Mouse (Mus musculus): ENCODE data around the gene Zfp455. TPM values are rescaled to one million over a fixed set of nuclear protein-coding genes. Genes with fewer than 3 reads are reported as not detected.
"Not testable (repeated sequence)": the region's sequence is repeated elsewhere in the genome, so short reads cannot be mapped to it uniquely, and the experiment has no call there.

Gene Zfp455
- 0.27 and 0.66 TPM in 2 replicates for total RNA-seq (2014; rRNA removed; ENCODE audit: low replicate concordance)
- polyA plus RNA-seq (2015; fragmentation: Nextera tagmentation; extraction: Ambion mirVana), result 0.48 and 0.59 TPM in 2 replicates

- 2% methylated on average over 13 of the region's 13 CpGs for WGBS
- peak; percentile 88 for DNase-seq (ENCODE audit: low spot score)
- ATAC-seq (ENCODE audit: insufficient read depth, low read depth), result peak; percentile 92
- no peaks in the 10 kb centered on the region for H3K36me3 ChIP-seq (replicated peaks; ENCODE audit: control insufficient read depth, insufficient read depth, low read length)
- H3K9ac ChIP-seq (replicated peaks; ENCODE audit: low read depth, low read length), result peak within 1 kb of the TSS; percentile 61
- peaks cover 8% of the 10 kb centered on the region; the same call in 1 of the 2 replicates for H3K4me1 ChIP-seq (ENCODE audit: control insufficient read depth, insufficient read depth)
- peak within 1 kb of the TSS; percentile 41; the same call in 1 of the 2 replicates for H3K27ac ChIP-seq (ENCODE audit: low read depth)
- H3K27me3 ChIP-seq (ENCODE audit: control insufficient read depth, insufficient read depth, low read length), result no peaks in the 10 kb centered on the region
- peak within 1 kb of the TSS; percentile 77 for H3K4me3 ChIP-seq (ENCODE audit: low read depth, low read length)
- H3K9me3 ChIP-seq (replicated peaks; ENCODE audit: control insufficient read depth, low read length), result no peaks in the 10 kb centered on the region
- TF ChIP-seq EP300 (IDR thresholded peaks at IDR 0.05; ENCODE audit: low read depth) (no peak), CTCF (IDR thresholded peaks at IDR 0.05; ENCODE audit: low read depth) (no peak)
- H3K4me2 ChIP-seq (ENCODE audit: low read depth, low read length), result peak within 1 kb of the TSS; percentile 72
These were observed at the start of gene Zfp455 for GRCm38 (mm10) chr13:67194340-67194894. Zfp455 (plus strand) TSS chr13:67194506.

DNA sequence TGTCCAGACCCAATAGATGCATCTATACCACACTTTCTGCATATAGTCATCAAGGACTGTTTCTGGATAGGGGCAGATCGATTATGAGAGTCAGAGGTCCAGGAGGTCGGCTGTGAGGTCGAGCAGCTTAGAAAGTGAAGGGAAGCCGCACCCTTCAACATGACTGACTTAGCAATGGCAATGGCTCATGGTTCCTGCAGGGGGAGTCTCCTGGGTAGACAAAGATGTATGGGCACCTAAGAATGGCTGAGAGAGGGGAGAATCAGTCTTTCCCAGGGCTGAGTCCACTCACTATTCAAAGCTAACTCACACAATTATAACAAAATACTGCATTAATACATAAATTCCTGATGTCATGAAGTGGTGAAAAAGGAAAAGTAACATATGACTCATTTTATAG is 28.2 kb upstream of the Zfp455 start:
- WGBS, result 40% methylated on average over 4 of the region's 4 CpGs
- not testable (repeated sequence) for DNase-seq (ENCODE audit: low spot score); H3K27me3 ChIP-seq (ENCODE audit: control insufficient read depth, insufficient read depth, low read length); ATAC-seq (ENCODE audit: insufficient read depth, low read depth); H3K27ac ChIP-seq (ENCODE audit: low read depth); H3K9me3 ChIP-seq (replicated peaks; ENCODE audit: control insufficient read depth, low read length); H3K4me3 ChIP-seq (ENCODE audit: low read depth, low read length); H3K4me1 ChIP-seq (ENCODE audit: control insufficient read depth, insufficient read depth); H3K36me3 ChIP-seq (replicated peaks; ENCODE audit: control insufficient read depth, insufficient read depth, low read length); H3K4me2 ChIP-seq (ENCODE audit: low read depth, low read length); H3K9ac ChIP-seq (replicated peaks; ENCODE audit: low read depth, low read length)

DNA sequence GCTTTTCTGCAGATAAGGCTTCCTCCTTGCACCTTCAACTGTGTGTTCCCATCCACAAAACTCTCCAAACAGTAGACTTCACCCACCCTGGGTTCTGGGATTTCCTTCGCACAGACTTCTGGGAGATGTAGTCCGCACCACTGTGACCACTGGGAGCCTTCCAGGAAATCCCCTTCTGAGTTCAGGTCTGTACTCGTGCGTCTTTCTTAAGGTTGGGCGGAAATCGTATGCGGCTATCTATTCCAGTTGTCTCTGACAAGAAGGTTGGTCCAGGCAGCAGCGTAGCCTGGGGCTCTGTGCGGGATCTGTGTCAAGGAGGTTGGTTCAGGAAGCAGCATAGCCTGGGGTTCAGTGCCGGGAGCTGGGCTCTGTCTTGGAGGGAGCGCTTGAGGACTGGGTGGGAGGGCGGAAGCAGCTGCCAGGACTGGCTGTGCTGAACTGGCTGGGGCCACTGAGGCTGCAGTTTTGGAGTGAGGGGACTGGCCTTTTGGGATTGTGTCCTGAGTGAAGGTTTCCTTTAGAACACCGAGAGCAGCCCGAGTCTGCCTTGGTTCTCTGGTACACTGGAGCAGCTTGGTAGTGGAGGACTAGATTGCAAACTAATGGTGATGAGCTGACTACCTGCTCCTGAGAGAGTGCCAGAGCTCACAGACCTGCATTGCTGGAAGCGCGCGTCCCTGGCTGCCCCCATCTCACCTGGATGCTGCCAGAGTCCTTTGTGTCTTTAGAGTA is 21.1 kb upstream of the Zfp455 start, which contains the start of gene Rsl1:
Rsl1 (plus strand) TSS at position 192 of the 732 bp plus-strand sequence.
- DNase-seq (ENCODE audit: low spot score) (peak; percentile 61), ATAC-seq (ENCODE audit: insufficient read depth, low read depth) (peak; percentile 94)
- H3K4me1 ChIP-seq (ENCODE audit: control insufficient read depth, insufficient read depth); H3K9me3 ChIP-seq (replicated peaks; ENCODE audit: control insufficient read depth, low read length); H3K27me3 ChIP-seq (ENCODE audit: control insufficient read depth, insufficient read depth, low read length); H3K36me3 ChIP-seq (replicated peaks; ENCODE audit: control insufficient read depth, insufficient read depth, low read length): not testable (repeated sequence)
- 3% methylated on average over 17 of the region's 17 CpGs for WGBS
- H3K4me3 ChIP-seq (ENCODE audit: low read depth, low read length), result peak within 1 kb of the TSS; percentile 50
- H3K4me2 ChIP-seq (ENCODE audit: low read depth, low read length), result peak within 1 kb of the TSS; percentile 56
- peak within 1 kb of the TSS; percentile 26; the same call in 1 of the 2 replicates for H3K27ac ChIP-seq (ENCODE audit: low read depth)
- peak within 1 kb of the TSS; percentile 17; the same call in 1 of the 2 replicates for H3K9ac ChIP-seq (replicated peaks; ENCODE audit: low read depth, low read length)

GRCm38 (mm10) chr13:67173723-67174055 is 20.6 kb upstream of the Zfp455 start:
- no peak for ATAC-seq (ENCODE audit: insufficient read depth, low read depth)
- Histone ChIP-seq H3K4me3 (ENCODE audit: low read depth, low read length) (peak overlapping the region; percentile 50), H3K27me3 (ENCODE audit: control insufficient read depth, insufficient read depth, low read length) (no peaks in the 10 kb centered on the region), H3K4me2 (ENCODE audit: low read depth, low read length) (peak overlapping the region; percentile 56), H3K9me3 (replicated peaks; ENCODE audit: control insufficient read depth, low read length) (no peaks in the 10 kb centered on the region), H3K27ac (ENCODE audit: low read depth) (no peak overlapping the region), H3K36me3 (replicated peaks; ENCODE audit: control insufficient read depth, insufficient read depth, low read length) (peaks cover 6% of the 10 kb centered on the region; the same call in 1 of the 2 replicates), H3K9ac (replicated peaks; ENCODE audit: low read depth, low read length) (0 out of 2 replicates have a peak overlapping the region, but pooled peaks have one; percentile 17), H3K4me1 (ENCODE audit: control insufficient read depth, insufficient read depth) (peaks cover 4% of the 10 kb centered on the region; the same call in 1 of the 2 replicates)
- 16% methylated on average over 5 of the region's 5 CpGs for WGBS
- no peak for DNase-seq (ENCODE audit: low spot score)
- TF ChIP-seq EP300 (IDR thresholded peaks at IDR 0.05; ENCODE audit: low read depth) (no peak), CTCF (IDR thresholded peaks at IDR 0.05; ENCODE audit: low read depth) (no peak)

GRCm38 (mm10) chr13:67201656-67202055 is 7.3 kb downstream of the Zfp455 start:
- H3K36me3 ChIP-seq (replicated peaks; ENCODE audit: control insufficient read depth, insufficient read depth, low read length), result peaks cover 5% of the 10 kb centered on the region; the same call in 1 of the 2 replicates
- TF ChIP-seq CTCF (IDR thresholded peaks at IDR 0.05; ENCODE audit: low read depth), result no peak
- TF ChIP-seq EP300 (IDR thresholded peaks at IDR 0.05; ENCODE audit: low read depth), result no peak
- ATAC-seq (ENCODE audit: insufficient read depth, low read depth) (no peak), DNase-seq (ENCODE audit: low spot score) (no peak)
- H3K9ac ChIP-seq (replicated peaks; ENCODE audit: low read depth, low read length), result no peak overlapping the region
- no peak overlapping the region for H3K4me2 ChIP-seq (ENCODE audit: low read depth, low read length)
- H3K27ac ChIP-seq (ENCODE audit: low read depth), result no peak overlapping the region
- H3K4me3 ChIP-seq (ENCODE audit: low read depth, low read length), result no peak overlapping the region
- H3K27me3 ChIP-seq (ENCODE audit: control insufficient read depth, insufficient read depth, low read length), result no peaks in the 10 kb centered on the region
- 65% methylated on average over 3 of the region's 3 CpGs for WGBS
- no peaks in the 10 kb centered on the region for H3K9me3 ChIP-seq (replicated peaks; ENCODE audit: control insufficient read depth, low read length)
- H3K4me1 ChIP-seq (ENCODE audit: control insufficient read depth, insufficient read depth), result no peaks in the 10 kb centered on the region
